17 mouse cellular contexts compared by ENCODE assay signal in genomic region chr12:108149764-108150163, GRCm38 (mm10). TPM values are rescaled to one million over a fixed set of nuclear protein-coding genes. Genes with fewer than 3 reads are reported as not detected.
DNase-seq lines count a peak whose midpoint lies in the region; ATAC-seq and TF ChIP-seq lines count a peak whose summit lies in the region.
"Had no signal": no experiment of that assay in that cellular context is flagged by ENCODE, and none has a peak within 500 bp of the region (broad histone marks: within the 10 kb centered on the region; RNA-seq: fewer than 3 reads in every experiment).

No protein-coding gene starts in this region.

- H3K36me3 ChIP-seq in lung, embryonic 14.5 days (ENCODE audit: insufficient read depth) = peaks cover 59% of the 10 kb centered on the region
- H3K36me3 ChIP-seq in thymus, adult 2 months (ENCODE audit: control insufficient read depth, insufficient read depth, low read length) = peaks cover 22% of the 10 kb centered on the region

- WGBS in lung, embryonic 14.5 days = 69% methylated on average over 3 of the region's 3 CpGs
- 68% methylated on average over 3 of the region's 3 CpGs for WGBS in thymus, adult 2 months

- peak; percentile 45 for TF ChIP-seq CTCF in gastrocnemius, adult 2 months (IDR thresholded peaks at IDR 0.05)
- TF ChIP-seq CTCF in lung, embryonic 14.5 days (IDR thresholded peaks at IDR 0.05; ENCODE audit: low read depth) = no peak
- TF ChIP-seq CTCF in thymus, adult 2 months (IDR thresholded peaks at IDR 0.05; ENCODE audit: borderline replicate concordance, control insufficient read depth, extremely low read depth, insufficient read depth, low read length, poor library complexity) = no peak

- intact Hi-C loops in gastrocnemius, adult 2 months (cut with DNase I) = no loop called here

- no peak overlapping the region for H3K4me3 ChIP-seq in gastrocnemius, adult 2 months
- no peak overlapping the region for H3K4me3 ChIP-seq in lung, embryonic 14.5 days (ENCODE audit: low read depth, low read length)
- no peak overlapping the region for H3K4me3 ChIP-seq in thymus, adult 2 months (ENCODE audit: control insufficient read depth, insufficient read depth, low read length)
- H3K4me3 ChIP-seq: embryonic facial prominence, embryonic 12.5 days had no signal

- H3K27ac ChIP-seq in gastrocnemius, adult 2 months = no peak overlapping the region
- H3K27ac ChIP-seq in lung, embryonic 14.5 days (ENCODE audit: low read depth) = no peak overlapping the region
- H3K27ac ChIP-seq in thymus, adult 2 months (ENCODE audit: control insufficient read depth, insufficient read depth, low read length) = no peak overlapping the region
- H3K27ac ChIP-seq: embryonic facial prominence, embryonic 12.5 days; hindbrain, embryonic 14.5 days had no signal

- no peaks in the 10 kb centered on the region for H3K27me3 ChIP-seq in lung, embryonic 14.5 days (ENCODE audit: insufficient read depth, low read length)
- no peaks in the 10 kb centered on the region for H3K27me3 ChIP-seq in thymus, adult 2 months (ENCODE audit: control insufficient read depth, insufficient read depth, low read length)
- H3K27me3 ChIP-seq: embryonic facial prominence, embryonic 12.5 days had no signal

- no peak for ATAC-seq in lung, embryonic 14.5 days (ENCODE audit: insufficient read depth)
- ATAC-seq: activated CD4-positive, CD25-positive, alpha-beta regulatory T cell, adult 4 months had no signal

- H3K9ac ChIP-seq in lung, embryonic 14.5 days = no peak overlapping the region
- H3K9ac ChIP-seq: embryonic facial prominence, embryonic 12.5 days; hindbrain, embryonic 14.5 days had no signal

- no peaks in the 10 kb centered on the region for H3K9me3 ChIP-seq in lung, embryonic 14.5 days (ENCODE audit: low read depth, low read length)
- H3K9me3 ChIP-seq: embryonic facial prominence, embryonic 12.5 days had no signal

- no peak for DNase-seq in gastrocnemius, adult 2 months
- no peak for DNase-seq in gastrocnemius, adult 8-10 months (ENCODE audit: low spot score in 2 of 2)
- peak; percentile 35 for DNase-seq in lung, embryonic 14.5 days
- DNase-seq in lung, postnatal 4 days = no peak
- DNase-seq in NIH3T3 (ENCODE audit: low read depth) = peak; percentile 27
- DNase-seq in retina, postnatal 1 day = peak; percentile 28
- DNase-seq in thymus, adult 2 months = no peak
- no peak for DNase-seq in adrenal gland, postnatal 36 days
- DNase-seq: cerebellum, postnatal 25 days; heart, adult 18-20 months; heart, postnatal 10 days; kidney, adult 2 months; lung, adult 2 months; right cerebral cortex, postnatal 14 days had no signal

- no peak for TF ChIP-seq POLR2A in thymus, adult 2 months (IDR thresholded peaks at IDR 0.05; ENCODE audit: control insufficient read depth, extremely low read depth, insufficient read depth, low read length, poor library complexity)

- no peaks in the 10 kb centered on the region for H3K4me1 ChIP-seq in lung, embryonic 14.5 days (ENCODE audit: insufficient read depth)
- no peaks in the 10 kb centered on the region for H3K4me1 ChIP-seq in thymus, adult 2 months (replicated peaks; ENCODE audit: control insufficient read depth, insufficient read depth, low read length)
- H3K4me1 ChIP-seq: embryonic facial prominence, embryonic 12.5 days had no signal

- H3K4me2 ChIP-seq in lung, embryonic 14.5 days = no peak overlapping the region
- H3K4me2 ChIP-seq: embryonic facial prominence, embryonic 12.5 days; hindbrain, embryonic 14.5 days had no signal

RNA-seq across cellular contexts. Expression of gene Setd3, which starts 29.4 kb away (rescaled TPM):
- total RNA-seq in gastrocnemius, adult 2 months (2021) = 100 to 1,000 TPM; 100 to 106 TPM
- total RNA-seq in gastrocnemius, adult 8-10 months (2022) = 100 to 1,000 TPM; 111 to 120 (median 117) TPM
- 68.8 and 69.6 TPM in 2 replicates for polyA plus RNA-seq in lung, embryonic 14.5 days (2014; fragmentation: Nextera tagmentation; extraction: Ambion mirVana)
- 27.6 and 28.5 TPM in 2 replicates for polyA plus RNA-seq in thymus, adult 2 months (2012; rRNA removed)
- 100 to 1,000 TPM; 108 to 126 TPM for total RNA-seq in adrenal gland, postnatal 36 days (2021)

RNA-seq across cellular contexts. Expression of gene Ccnk, which starts 29.6 kb away (rescaled TPM):
- 100 to 1,000 TPM in 1 of 2 experiments, 10 to 100 TPM in 1; 92.4 to 148 TPM for total RNA-seq in gastrocnemius, adult 2 months (2021)
- total RNA-seq in gastrocnemius, adult 8-10 months (2022) = 100 to 1,000 TPM; 133 to 150 (median 139) TPM
- polyA plus RNA-seq in lung, embryonic 14.5 days (2014; fragmentation: Nextera tagmentation; extraction: Ambion mirVana) = 4.9 and 5.3 TPM in 2 replicates
- polyA plus RNA-seq in thymus, adult 2 months (2012; rRNA removed) = 36.2 and 39.3 TPM in 2 replicates
- 10 to 100 TPM; 26.6 to 32.9 TPM for total RNA-seq in adrenal gland, postnatal 36 days (2021)

Comparison
In these comparisons a context has a peak if more than half of its experiments do, and no peak if none do; other contexts are left out.
1. DNase-seq: peak in lung, embryonic 14.5 days (single experiment), NIH3T3 (single experiment) and retina, postnatal 1 day (single experiment); none in gastrocnemius, adult 2 months (single experiment), gastrocnemius, adult 8-10 months (0 of 2), lung, postnatal 4 days (0 of 2), thymus, adult 2 months (single experiment) and adrenal gland, postnatal 36 days (0 of 2).